Mouse (Mus musculus): ENCODE measurements around the gene C87436.

C87436 gene

DNA sequence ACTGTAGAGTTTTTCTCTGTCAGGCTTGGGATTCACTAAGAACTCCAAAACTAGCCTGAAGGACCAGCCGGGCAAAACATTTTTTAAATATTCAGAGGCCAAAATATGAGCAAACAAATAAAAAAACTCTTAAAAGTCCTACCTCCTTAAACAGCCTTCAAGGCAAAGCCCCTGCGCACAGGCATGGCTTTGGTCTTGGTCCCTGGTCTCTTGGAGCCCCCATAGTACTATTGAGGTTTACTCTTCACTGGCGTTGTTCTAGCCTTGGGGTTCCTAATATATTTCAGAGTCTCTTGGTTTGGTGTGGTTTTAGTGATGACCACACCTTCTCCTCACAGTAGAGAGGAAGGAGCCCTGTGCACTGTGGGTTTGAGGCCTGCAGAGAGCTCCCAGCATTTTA is 6.6 kb upstream of the C87436 start:
- DNase-seq = no peak

DNA sequence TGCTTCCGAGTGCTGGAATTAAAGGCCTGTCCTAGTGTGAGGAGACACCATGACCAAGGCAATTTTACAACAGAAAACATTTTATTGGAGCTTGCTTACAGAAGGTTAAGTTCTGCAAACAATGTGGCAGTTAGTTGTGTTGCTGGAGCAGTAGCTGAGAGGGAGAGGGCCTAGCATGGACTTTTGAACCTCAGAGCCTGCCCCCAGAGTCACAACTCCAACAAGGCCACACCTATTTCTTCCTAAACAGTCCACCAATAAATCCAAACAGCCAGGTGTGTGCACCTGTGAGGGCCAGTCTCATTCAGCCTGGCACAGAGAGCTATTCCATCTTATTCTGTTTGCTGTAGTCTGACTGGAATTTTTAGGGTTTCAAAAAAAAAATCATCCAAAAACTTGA is 4.5 kb upstream of the C87436 start:
- no peak for DNase-seq

DNA sequence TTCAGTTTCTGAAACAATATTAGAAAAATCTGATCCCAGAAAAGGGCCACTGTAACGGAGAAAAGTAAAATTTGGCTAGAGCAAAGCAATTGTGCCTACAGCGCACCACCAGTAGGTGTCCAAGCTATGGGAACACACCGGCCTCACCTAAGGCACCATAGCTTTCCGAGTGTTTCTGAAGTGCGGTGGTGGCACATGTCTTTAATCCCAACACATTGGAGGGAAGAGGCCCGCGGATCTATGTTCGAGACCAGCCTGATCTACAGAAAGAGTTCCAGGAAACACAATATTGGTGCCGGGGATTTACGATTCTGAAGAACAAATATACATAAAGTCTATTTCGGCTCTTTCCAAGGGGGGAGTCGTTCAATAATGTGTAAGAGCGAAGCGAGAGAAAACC is 463 bp upstream of the C87436 start:
- DNase-seq = peak; percentile 42

DNA sequence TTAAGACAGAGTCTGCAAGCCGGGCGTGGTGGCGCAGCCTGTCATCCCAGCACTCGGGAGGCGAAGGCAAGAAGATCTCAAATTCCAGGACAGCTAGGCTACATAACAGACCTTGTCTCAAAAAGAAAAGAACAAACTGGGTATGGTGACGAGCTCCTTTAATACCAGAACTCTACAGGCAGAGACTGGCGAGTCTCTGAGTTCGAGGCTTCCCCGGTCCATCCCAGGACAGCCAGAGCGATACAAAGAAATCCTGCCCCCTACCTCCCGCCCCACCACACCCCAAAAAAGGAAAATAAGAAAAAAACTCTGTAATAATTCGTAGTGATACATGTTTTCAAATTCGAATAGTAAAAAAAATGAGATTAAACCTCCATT is 934 bp downstream of the C87436 start:
- no peak for DNase-seq

DNA sequence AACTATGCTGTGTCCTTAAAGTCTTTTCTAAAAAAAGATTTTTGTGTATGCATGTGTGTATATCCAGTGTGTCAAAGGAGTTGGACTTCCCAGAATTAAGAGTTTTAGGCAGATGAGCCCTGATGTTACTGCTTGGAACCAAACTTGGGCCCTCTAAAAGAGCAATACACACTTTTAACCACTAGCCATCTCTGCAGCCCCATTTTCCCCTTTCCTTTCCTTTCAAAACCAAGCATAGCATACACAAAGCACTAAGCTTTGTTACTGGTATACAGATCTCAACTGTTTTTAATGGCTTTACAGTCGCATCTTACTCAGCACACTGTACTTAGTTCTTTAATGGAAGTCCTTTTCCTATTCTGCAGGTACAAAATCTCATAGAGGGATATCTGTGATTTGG is 1.4 kb downstream of the C87436 start:
- DNase-seq = no peak

DNA sequence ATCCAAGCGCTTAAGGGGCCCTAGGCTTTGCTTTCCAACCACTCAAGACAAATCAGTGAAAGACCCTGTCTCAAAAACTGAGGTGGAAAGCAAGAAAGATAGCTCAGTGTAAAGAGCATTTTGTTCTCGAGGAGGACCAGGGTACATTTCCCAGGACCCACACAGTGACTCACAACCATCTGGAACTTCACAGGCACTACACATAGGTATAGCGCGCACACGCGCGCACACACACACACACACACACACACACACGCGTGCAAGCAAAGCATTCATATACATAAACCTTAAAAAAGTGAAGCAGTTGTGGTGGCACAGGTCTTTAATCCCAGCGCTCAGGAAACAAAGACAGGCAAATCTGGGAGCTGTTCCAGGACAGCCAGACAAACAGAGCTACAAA is 3.4 kb downstream of the C87436 start:
- DNase-seq = no peak

DNA sequence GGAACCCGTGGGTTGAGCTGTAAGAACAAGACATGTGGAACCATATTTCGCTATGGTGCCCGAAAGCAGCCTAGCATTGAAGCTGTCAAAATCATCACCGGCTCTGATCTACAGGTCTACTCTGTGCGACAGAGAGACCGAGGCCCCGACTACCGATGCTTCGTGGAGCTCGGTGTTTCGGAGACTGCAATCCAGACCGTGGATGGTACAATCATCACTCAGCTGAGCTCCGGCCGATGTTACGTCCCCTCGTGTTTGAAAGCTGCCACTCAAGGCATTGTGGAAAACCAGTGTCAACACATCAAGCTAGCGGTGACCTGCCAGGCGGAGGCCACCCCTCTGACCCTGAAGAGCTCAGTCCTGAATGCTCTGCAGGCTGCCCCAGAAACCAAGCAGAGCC is 7.4 kb downstream of the C87436 start:
- DNase-seq = no peak

DNA sequence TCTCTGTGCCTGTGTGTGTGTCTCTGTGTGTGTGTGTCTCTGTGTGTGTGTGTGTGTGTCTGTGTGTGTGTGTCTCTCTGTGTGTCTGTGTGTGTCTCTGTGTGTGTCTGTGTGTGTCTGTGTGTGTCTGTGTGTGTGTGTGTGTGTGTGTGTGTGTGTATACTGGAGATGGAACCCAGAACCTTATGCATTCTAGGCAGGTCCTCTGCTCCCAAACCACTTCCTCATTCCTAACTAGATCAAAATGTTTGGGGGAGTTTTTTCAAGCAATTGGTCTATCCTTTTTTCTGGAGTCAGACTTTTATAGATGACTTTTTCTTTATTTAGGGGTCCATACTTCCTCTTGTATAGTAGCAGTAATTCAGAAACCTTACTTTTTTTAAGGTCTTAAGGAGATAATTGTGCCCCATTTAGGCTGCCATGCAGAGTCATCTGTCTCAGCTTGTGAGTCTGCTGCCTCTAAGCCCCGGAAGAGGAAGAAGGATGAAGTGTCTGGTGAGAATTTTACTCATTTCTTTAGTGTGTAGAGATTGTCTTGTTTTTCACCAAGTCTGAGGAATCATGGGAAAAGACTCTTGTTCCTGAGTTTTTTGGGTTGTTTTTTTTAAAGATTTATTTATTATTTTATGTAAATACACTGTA is 8.9 kb downstream of the C87436 start:
- DNase-seq = no peak

DNA sequence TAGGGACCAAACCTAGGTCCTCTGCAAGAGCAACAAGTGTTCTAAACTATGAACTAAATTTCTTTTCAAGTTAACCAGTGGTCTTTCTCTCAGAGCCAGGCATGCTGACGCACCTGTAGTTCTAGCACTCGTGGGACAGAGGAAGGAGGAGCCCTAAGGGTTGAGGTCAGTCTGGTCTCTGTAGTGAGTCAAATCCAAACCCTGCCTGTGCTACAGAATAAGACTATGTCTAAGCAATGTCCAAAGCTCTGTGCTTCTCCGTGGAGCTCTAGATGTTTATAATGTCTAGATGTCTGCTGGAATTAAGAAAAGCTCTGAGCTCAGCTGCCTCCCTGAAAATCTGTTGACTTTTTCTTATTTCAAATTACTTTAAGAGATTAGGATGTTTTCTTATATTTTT is 18.6 kb downstream of the C87436 start:
- no peak for DNase-seq

DNA sequence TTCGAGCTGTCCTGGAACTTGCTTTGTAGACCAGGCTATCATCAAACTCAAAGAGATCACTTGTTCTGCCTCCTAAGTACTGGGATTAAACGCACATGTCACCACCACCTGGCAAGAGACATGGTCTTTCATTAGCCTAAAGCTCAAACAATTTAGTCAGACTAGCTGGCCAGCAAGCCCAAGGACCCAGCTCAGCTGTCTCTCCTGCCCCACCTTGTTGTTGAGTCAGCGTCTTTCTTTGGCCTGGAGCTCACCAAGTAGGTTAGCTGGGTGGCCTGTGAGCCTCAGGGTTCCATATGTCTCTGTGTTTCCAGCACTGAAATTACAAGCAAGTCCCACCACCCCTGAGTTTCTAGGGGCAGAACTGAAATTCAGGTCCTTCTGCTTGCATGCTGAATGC is 24.9 kb downstream of the C87436 start:
- no peak for DNase-seq

DNA sequence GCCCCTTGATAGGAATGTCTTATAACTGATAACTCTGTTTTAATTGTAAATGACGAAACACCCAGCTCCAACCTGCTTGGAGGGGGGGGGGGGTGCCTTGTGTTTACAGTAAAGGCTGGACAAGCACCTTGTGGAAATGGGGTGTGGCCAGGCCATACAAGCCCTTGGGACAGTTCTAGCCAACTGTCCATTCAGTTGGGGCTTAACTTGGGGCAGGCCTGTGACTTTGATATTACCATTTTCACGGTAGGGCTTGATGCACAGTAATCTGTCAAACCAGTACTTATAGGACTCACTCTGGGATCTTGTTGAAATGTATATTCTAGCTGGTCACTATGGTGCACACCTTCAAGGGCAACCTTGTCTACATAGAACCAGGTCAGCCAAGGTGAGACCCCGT is 33.1 kb downstream of the C87436 start:
- DNase-seq = no peak

DNA sequence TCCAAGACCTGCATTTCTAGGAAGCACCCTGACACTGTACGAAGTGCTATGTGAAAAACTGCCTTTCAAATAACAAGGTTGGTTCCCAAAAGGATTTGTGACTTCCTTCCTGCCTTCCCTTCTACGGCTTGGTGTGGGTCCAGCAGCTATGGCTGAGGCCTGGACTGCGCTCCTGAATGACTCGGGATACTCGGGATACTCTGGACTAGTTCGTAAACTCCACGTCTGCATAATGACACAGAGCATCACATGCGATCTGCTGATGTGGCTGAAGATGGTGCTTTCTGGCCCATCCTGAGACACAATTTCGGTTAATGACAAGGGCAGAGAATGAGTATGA is 33.6 kb downstream of the C87436 start:
- DNase-seq = no peak

DNA sequence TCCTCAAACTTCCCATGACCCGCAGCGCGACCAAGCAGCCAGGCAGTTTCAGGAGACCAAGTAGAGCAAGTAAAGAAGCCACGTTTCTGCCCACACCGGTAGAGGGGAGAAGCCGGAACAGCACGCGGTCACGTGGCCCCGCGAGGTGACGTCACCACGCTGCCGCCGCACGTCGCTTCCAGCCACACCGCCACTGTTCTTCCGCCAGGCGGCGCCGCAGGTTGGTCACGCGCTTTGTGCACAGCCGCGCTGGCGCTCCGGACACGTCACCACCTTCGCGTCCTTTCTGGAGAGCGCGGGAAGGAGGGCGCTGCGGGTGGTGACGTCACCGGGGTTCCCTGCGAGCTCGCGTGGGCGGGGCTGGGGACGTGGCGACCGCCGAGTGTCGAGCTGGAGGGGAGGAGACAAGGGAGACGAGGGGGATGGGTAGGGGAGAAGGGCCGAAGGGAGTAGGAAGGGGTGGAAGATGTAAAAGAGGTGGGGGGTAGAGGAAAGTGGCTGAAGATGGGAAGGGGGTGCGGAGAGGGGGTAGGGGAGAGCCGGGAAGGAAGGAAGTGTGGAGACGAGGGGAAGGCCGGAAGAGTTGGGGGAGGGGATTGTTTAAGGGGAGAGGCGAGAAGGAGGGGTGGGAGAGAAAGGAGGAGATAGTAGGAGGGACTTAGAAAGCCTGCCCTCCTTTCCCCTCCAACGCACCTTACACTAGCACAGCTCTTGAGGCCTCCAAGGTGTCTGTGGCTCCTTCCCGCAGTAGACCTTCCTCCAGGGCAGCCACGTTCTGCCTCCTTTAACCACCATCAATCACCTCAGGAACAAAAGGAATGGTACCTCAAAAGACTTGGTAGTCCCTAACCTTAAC is 34.2 kb downstream of the C87436 start:
- DNase-seq = peak; percentile 100

DNA sequence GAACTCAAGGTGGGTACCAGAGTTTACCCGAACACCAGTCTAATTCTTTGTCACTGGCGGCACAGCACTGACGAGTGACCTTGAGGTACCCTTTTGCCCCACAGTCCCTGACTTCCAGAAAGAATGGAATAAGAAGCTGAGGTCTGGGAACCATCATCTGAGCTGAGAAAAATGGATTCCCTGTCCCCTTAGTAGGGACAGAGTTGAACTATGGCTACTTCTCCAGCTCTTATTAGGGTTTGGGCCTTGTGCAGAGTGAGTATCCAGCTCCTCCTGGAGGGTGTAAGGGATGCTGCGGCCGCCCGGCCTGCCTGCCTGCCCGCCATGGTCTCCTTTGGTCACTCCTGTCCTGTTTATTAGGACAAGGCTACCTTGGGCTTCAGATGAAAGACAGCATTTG is 34.9 kb downstream of the C87436 start:
- DNase-seq = peak; percentile 28

DNA sequence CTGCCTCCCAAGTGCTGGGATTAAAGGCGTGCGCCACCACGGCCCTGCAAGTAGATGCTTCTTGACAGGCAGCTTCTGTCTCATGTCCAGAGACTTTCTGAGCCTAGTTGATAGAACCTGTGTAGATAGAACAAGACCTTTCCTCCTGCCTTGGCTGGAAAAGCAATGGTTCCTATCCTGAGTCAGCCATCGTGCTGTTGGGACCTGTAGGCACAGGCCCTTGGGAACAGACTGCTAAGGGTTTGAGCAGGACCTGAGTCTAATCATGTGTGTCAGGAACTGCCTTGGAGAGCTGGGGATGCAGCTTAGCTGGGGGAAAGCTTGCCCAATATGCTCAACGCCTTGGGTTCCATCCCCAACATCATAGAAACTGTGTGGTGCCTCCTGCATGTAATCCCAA is 35.9 kb downstream of the C87436 start:
- no peak for DNase-seq

DNA sequence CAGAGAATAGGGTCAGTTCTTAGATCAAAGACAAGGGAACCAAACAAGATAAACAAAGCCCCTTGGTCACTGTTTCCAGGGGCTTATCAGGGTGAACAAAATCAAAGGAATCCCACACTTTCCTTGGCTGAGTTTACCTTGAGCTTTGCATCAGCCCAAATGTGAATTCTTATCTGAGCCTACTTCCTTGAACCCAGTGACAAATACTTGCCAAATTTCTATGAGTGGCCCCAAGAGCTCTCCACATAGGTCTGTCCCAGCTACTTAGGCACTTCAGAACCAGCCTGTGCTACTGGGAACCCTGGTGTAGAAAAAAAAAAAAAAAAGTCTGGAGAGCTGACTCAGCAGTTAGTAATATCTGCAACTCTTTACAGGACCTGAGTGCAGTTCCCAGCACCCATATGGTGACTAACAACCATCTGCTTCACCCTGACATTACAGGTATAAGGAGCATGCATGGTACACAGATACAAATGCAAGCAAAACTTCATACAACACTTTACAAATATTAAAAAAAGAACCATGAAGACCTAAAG is 36.5 kb downstream of the C87436 start:
- no peak for DNase-seq

DNA sequence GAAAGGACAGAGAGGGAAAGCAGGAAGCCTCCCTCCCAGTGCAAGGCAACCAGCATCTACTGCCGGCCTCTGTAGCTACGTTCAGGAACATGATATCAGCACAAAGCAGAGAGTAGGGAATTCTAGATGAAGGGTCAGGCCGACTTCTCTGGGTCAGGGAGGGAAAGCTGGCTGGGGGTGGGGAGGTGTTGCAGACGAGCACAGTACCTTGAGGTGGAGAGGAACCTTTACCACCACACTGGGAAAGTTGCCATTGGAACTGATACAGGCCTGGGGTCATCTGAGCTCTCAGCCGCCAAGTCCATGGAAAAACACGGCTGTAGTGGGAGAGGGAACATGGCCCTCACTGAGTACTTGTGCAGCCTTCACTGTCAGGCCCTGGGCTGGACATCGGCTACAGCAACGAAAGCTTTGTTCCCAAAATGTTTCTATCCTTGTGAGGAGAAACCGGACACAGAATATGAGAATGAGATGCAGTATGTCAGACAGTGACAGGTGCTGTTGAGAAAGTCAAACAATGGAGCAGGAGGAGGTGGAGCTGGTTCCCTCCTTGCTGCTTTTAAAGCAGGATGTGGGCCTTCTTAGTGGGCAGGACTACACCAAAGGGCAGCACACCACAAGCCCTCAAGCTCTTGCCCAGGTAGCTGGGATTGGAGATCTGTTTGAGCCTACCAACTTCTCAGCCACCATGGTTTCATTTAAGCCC is 37.4 kb downstream of the C87436 start:
- no peak for DNase-seq

DNA sequence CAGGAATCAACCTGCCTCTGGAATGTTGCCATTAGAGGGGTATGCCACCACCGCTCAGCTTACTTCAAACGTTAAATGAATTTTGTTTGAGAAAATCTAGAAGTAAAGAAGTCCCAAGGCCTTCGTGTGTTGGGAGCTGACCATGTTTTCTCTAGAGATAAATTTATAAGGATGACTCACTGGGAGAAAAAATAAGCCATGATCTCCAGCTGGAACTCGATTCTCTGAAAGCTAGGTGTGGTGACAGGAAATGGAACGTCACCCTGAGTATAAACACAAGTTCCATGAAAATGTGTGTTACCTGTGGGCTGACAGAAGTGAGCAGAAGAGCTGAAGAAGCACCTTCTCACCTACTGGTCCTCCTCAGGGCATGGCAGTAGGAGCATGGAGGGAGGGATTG is 38.8 kb downstream of the C87436 start:
- no peak for DNase-seq

DNA sequence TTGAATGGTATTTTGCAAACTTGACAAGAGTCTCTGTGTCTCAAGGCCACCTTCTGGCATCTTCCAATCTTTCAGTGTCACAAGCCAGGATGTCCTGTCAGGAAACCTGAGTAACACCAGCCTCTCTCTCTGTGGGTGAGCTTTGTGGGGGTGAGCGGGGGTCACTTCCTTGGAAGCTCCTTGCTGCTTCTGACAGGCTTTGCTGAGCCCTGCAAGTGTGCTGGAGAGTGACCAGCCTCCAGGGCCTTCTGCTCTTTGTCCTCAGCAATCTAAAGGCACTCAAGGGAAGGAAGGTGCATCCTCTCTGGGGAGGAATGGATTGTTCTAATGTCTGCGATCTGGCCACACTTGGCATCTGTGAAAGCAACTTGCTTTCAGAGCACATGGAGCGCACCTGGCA is 41.1 kb downstream of the C87436 start:
- no peak for DNase-seq

DNA sequence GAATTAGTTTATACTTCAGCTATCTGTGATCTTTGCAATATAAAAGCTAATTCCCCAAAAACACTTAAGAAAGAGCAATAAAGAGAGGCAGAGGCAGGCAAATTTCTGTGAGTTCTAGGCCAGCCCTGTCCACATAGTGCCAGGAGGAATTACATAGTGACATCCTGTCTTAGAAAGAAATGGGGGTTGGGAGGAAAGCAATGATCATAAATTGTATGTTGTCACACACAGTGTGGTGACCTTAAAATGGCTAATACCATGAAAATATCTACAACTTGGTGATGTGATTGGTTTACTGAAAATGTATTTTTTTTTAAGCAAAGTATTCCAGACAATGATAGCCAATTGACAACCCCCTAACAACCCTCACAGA is 41.6 kb downstream of the C87436 start:
- no peak for DNase-seq

DNA sequence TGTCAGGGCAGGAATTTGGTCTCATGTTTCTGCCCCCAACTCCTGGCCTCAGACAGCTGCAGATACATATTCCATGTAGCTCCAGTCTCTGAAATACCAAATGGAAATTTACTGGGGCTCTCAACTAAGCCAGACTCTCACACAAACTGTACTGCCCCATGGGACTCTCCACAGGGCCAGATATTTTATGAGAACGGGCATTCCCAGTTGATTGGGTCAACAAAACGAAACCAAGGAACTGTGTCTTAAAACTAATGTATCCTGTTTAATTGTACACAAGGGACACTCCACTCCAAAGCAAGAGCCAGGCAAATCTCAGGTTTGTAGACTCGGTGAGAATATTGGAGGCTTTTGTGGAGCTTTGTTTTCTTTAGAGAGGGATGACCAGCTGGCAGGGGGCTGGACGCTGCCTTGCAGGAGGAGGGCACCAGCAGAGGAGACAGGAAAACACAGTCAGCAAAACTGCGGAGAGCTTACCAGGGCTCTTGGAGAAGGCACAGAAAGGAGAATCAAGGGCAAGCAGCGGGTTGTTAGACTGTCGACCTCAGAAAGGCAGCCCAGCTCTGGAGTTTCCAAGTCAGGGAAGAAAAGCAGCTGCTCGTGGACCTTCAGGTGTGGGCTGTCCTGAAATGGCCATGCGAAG is 42.1 kb downstream of the C87436 start:
- DNase-seq = no peak

DNA sequence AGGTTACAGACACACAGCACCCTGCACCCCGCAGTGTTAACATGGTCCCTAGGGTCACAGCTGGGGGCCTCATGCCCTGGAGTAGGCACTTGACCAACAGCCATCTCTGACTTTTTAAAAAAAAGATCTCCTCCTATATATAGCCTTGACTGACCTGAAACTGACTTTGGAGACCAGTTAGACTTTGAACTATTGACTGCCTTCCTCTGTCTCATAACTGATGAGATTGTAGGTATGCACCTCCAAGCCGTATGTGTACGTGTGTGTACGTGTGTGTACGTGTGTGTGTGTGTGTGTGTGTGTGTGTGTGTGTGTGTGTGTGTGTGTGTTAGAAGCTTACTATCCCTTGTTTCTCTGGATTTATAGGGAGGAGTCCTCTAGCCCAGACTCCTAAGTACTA is 43.7 kb downstream of the C87436 start:
- DNase-seq = no peak

DNA sequence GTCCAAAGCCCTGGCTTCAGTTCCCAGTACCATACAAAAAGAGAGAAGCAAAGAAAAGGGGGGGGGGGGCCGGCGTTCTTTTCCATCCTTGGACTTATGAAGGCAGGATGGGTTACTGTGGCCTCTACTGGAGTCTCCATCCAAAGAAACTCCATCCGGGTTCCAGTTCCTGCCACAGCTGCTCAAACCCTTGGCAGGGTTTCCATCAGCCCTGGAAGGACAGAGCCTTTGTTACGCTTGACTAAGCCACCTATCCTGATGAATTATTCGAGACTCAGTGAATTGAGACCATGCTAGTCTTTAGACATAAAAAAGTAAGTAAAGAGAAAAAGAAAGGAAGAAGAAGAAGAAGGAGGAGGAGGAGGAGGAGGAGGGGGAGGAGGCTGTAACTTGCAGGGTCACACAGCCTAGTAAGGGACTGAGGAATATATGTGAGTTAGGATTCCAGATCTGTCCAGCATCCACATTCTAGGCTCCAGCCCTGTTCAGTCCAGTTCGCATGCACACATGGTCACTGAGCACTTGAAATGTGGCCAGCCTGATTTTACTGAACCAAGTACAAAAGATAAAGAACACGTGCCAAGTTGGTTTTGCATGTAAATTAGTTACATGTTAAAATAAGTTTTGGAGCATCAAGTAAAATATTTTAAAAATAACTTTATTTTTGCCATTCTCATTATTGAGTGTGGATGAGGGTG is 47.9 kb downstream of the C87436 start:
- DNase-seq = no peak
